Mouse (Mus musculus) left cerebral cortex, postnatal 36 days (tissue): ENCODE data around the gene Hgf. TPM values are rescaled to one million over a fixed set of nuclear protein-coding genes. Genes with fewer than 3 reads are reported as not detected.

Experiments
- DNase-seq, 2 experiments: peaks; one replicate each; pipeline ENCODE4 v3.0.0; 2021 to 2022; ENCODE audit warnings: low spot score in 2 of 2, mixed read lengths in 1 of 2
- intact Hi-C: fragments of 180-260 bp; cut with DNase I; formaldehyde crosslinking; loops from one replicate; pipeline ENCODE4 v1.15.1; 2025
- total RNA-seq, 2 experiments: library from RNA; stranded (reverse); gene quantifications; 2 replicates each; pipeline ENCODE4 v1.2.3; 2021

Hgf gene
- 1 to 10 TPM; 8.1 TPM for total RNA-seq

DNA sequence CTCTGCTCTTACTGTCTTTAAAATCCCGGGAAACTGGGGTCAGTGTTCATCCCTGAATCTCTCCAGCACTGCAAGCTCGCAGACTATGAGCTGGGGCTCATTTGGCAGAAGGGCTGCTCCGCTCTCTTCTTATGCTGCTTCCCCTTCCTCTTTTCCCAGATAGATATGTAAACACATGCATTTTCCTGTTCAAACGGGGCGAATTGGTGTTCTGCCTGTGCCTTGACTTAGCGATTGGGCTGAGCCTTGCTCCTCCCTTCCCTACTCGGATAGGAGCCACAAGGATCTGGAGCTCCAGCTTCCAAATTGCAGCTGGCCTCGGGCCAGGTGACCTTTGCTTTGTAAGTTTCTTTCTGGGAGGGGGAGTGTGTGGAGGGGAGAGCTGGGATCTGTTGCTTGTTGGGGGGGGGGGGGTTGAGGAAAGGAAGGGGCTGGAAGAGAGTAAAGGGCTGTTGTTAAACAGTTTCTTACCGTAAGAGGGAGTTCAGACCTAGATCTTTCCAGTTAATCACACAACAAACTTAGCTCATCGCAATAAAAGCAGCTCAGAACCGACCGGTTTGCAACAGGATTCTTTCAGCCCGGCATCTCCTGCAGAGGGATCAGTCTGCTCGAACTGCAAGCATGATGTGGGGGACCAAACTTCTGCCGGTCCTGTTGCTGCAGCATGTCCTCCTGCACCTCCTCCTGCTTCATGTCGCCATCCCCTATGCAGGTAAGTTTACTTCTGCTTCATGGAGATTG lies at the start of gene Hgf:
Gene Hgf, plus strand, starts transcription at position 192 of the 744 bp plus-strand sequence.
- intact Hi-C loops, result no loop called here
- peak; percentile 14 to 28 for DNase-seq

DNA sequence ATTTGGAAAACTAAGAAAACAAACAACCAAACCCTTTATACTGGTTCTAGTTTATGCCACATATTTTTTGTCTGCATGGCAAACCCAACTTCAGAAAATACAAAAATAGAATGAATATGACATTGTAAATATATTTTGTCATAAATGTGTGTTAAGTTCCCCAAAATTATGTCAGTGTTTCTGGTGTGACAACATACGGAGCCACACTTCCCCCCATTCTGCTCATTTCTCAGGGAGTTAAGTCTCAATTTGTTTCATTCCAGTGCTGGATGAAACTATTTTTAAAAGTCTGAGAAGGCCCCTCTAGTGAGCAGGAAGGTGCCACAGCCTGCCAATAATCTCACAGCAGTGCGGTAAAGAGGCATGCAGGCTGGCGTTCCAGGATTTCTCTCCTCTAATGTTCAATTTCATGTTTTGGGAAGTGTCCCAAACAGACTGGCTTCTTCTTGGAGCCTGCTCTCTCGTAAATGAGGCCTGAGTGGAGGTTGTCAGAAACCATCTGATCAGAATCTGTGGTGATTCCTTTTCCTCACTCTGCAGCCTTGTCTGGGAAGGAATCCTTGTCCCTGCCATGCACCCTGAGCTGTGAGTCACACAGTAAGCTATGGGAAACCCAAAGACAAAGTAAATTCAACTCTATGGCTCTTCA lies 46.5 kb upstream of the Hgf start:
- no peak for DNase-seq
- intact Hi-C loops, result no loop called here

GRCm38 (mm10) chr5:16531619-16532277 lies 21.5 kb upstream of the Hgf start:
- no peak for DNase-seq
- intact Hi-C loops, result no loop called here

DNA sequence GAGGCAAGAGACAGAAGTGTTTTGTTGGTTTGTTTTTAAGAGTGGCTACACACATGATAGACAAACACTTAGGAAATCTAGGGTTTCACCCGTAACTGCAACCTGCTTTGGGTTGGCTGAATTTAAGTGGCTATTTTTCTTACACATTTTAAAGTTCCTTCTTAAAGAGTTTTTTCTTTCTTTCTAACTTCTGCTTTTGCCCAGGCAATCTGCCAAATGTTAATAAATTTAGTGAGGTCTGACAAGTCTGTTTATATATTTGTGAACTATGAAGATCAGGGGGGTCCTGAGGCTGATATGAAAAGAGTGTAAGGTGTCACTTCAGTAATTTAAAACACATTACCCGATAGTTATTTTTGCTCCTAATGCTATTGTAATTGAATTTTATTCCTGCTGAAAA lies 15.2 kb upstream of the Hgf start:
- no peak for DNase-seq
- intact Hi-C loops, result no loop called here

GRCm38 (mm10) chr5:16541561-16542116 lies 11.7 kb upstream of the Hgf start:
- intact Hi-C loops, result no loop called here
- DNase-seq, result no peak

- intact Hi-C loops, result no loop called here
- DNase-seq, result no peak
Observed at GRCm38 (mm10) chr5:16547490-16547889, 5.8 kb upstream of the Hgf start.

GRCm38 (mm10) chr5:16552647-16553046 lies 648 bp upstream of the Hgf start:
- no peak for DNase-seq
- intact Hi-C loops, result no loop called here

DNA sequence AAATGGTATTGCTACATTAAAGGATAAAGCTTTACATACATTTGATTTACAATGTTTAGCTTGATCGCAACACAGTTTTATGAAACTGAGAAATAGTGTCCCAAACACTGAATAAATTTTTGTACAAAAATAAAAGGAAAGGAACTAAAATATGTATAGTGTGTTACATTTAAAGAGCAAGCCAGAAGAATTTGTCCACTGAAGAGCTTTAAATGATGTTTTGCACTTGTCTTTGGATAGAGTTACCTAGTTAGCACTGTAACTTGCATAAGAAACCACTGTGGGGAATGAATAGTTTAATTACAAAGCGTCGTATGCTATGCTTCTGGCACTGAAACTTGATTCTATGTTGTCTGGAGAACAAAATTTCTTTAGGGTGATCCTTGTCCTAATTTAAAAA lies 7.0 kb downstream of the Hgf start:
- intact Hi-C loops, result no loop called here
- no peak for DNase-seq

- DNase-seq, result no peak
- intact Hi-C loops, result no loop called here
Observed at GRCm38 (mm10) chr5:16568997-16569396, 15.7 kb downstream of the Hgf start.

GRCm38 (mm10) chr5:16577882-16578742 lies 24.8 kb downstream of the Hgf start:
- intact Hi-C loops, result no loop called here

GRCm38 (mm10) chr5:16595699-16596098 lies 42.4 kb downstream of the Hgf start:
- intact Hi-C loops, result no loop called here

More at GRCm38 (mm10) chr5:16577882-16578742, 24.8 kb downstream of the Hgf start:
- no peak for DNase-seq

DNA sequence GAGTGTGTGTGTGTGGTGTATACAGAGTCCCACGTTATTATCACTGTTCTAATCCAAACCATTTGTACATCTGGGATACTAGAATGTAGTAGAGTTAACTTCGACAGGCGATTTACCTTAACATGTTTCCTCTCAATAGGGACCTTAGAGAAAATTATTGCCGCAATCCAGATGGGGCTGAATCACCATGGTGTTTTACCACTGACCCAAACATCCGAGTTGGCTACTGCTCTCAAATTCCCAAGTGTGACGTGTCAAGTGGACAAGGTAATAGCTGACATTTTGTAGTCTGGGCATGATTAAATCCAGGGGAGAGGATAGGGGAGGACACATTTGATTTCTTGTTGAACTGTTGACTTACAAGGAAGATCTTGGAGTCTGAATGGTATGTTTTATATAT lies 44.7 kb downstream of the Hgf start:
- intact Hi-C loops, result no loop called here
- DNase-seq, result no peak

More at GRCm38 (mm10) chr5:16595699-16596098, 42.4 kb downstream of the Hgf start:
- DNase-seq, result no peak

DNA sequence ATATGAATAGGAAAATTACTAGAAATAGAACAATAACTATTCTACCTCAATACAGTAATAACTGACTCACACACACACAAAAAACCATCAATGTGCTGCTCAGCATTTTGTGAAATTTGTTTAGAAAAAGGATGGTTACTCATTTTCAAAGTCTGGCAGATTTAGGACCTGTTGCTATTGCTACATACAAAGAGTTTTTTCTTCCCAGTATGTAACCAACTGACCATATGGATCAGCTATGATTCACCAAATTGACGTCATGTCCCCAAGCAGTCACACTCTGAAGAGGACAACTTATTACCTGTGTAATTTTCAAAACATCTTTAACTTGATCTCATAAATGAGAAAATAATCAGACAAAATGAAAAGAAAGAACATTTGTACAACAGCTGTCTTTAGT lies 48.2 kb downstream of the Hgf start:
- intact Hi-C loops, result no loop called here
- DNase-seq, result no peak

DNA sequence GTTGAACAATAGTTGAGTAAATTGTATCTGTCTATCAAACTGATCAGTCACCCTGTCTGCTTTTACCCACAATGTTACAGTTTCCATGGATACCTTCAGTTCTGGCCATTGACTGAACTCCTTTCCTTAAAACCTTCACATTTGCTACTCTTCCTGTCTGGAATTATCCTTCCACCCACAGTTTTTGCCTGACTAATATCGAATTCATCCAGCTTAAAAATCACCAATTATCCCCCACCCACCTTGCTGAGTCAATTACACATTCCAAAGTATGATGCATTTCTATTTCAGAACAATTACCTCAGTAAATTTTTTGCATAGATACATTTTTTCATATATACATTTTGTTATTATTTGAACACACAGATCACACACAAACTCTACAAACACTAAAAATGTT lies 79.7 kb downstream of the Hgf start:
- no peak for DNase-seq

DNA sequence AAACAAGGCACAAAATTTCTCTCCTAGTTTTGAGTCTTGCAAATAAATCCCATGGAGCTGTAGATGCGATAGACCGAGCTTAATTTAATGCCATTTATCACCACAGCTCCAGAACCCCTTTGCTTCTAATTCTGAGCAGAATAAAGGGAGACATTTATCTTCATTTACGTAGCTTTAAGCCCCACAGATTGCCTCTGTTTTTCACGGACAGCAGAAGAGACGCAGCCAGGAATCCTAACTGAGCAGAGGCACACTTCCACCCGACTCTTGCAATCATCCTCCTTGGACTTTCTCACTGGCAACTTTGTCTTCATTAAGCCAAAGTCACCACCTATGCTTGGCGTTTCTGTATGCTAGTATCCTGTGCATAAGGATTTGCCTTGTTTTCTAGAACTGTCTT lies 93.1 kb downstream of the Hgf start:
- intact Hi-C loops, result no loop called here
- no peak for DNase-seq

More for the DNA sequence above, 79.7 kb downstream of the Hgf start:
- intact Hi-C loops, result no loop called here

GRCm38 (mm10) chr5:16647701-16648100 lies 94.4 kb downstream of the Hgf start:
- DNase-seq, result no peak
- intact Hi-C loops, result no loop called here

GRCm38 (mm10) chr5:16650240-16650639 lies 96.9 kb downstream of the Hgf start:
- no peak for DNase-seq
- intact Hi-C loops, result no loop called here

DNA sequence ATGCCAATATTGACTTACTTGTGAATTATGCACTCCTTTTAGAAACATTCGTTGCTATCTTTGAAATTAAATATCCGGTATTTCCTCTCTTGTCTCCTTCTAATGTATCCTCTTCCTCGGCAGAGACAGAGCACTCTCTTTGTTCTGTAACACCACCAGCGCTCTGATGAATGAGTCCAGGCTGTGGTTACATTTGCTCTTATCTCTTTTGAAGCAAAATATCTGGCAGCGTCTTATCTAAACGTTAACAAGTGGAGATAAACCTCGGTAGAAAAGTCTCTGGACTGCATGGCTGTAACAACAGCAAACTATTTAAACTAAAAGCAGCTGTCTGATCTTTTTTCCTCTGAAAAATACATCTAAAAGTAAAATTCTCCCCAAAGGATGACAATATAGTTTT lies 100.7 kb downstream of the Hgf start:
- no peak for DNase-seq
- intact Hi-C loops, result no loop called here
